Mouse (Mus musculus) frontal cortex, adult (tissue): ENCODE measurements around the gene Cadm2.

Experiments
- ATAC-seq: cut with Nextera tagmentation; 2 replicates; pipeline ENCODE4 v1.9.2; 2017; ENCODE audit warnings: mild to moderate bottlenecking, moderate library complexity, mixed read lengths; ENCODE audit not compliant: low TSS enrichment

Cadm2 gene

DNA sequence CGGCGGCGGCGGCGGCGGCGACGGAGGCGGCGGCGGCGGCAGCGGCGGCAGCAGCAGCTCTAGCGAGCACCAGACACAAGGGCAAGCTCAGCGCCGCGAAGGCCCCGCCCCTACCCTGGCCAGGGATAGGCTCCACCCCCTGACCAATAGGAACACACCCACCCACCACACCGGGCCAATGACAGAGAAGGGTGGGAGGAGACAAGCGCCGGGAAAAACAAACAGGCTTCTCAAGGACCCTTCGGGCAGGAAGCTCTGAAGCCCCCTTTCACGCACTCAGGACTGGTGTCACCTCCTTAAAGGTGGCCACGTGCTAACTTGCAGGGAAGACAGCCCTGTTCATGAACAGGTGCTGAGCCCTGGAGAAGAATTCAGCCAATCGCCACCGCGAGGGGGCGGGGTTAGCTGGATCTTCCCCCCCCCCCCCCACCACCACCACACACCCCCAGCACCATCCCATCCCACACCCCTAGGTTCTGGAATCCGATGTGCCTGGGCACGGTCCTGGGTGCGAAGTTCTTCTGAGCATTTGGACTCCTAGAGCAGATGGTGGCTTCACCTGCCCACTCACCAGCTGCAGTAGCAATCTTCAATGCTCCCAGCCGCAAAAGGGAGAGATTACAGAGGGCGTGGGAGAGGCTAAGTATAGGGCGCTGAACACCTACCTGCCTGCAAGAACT, at the start of gene Cadm2:
Gene Cadm2, minus strand, starts transcription at position 83 of the 680 bp plus-strand sequence.
- ATAC-seq = peak; percentile 77

DNA sequence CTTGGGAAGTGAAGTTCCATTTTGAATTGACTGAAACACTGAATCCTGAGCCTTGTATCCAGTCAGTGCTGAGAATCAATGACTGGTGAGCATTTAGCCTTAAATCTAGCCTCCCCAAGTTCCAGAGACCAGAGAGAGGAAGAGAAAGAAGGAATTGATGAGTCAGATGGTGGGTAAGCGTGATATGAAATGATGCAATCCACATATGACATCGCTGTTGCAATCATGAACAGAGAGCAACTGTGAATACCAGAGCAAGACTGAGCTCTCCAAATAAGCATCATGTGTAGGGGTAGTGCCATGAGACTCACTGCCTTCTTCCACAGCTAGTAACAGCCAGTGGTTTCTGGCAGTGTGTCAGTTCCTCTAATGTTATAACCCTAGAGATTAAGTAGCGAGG, 26.2 kb upstream of the Cadm2 start:
- no peak for ATAC-seq

DNA sequence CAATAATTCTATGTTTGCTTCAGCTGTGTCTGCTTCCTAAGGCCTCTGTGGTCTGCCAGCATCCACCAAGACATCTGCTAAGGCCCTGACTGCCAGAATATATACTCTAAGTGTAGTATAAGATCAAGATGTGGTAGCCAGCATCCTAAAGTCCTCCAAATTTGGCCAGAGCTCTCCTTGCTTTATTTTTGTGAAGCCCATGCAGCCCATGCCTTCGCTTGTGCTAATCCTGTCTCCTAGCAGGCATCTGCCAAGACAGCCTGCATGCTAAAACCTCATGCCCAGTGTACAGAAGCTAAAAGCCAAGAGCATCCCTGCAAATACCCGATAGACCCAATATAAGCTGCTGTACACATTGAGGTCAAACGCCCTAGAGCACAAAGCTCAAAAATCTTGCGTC, 22.9 kb upstream of the Cadm2 start:
- peak; percentile 87 for ATAC-seq

DNA sequence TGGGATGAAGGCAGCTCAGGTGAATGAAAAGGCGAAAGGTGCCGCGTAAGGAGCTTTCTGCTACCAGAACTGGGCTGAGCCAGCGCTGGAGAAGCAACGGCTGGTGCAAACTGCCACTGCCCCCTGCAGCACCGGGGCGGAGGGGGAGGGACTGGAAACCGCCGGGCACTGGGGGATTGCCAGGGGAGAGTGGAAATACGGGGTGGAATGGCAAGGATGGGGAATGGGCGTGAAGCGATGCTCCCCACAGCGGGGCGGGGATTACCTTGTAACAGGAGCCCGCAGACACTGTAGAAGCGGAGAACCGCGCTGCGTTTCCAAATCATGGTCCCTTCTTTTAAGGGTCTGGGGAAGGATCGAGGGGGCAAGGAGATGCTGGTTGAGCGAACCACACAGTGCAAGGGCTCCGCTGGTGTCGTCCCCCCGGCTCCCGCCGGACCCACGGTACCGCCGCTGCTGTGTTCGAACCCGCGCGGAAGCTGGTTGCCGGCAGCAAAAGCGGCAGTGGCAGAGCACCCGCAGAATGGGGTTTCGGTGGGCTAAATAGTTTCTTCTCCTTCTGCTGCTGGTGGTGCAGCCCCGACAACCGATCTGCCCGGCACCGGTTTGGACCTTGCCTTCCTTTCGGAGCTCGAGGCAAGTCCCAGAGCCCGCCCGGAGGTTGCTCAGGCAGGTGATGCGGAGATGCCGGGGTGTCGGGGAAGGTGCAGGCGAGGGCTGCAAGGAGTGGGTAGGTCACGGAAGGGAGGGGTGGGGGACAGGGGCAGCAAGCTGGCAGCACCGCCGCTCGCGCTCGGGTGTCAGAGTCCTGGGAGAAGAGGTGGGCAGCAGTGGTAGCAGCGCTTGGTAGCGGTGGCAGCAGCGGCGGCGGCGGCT, 564 bp downstream of the Cadm2 start:
- peak; percentile 38 for ATAC-seq

DNA sequence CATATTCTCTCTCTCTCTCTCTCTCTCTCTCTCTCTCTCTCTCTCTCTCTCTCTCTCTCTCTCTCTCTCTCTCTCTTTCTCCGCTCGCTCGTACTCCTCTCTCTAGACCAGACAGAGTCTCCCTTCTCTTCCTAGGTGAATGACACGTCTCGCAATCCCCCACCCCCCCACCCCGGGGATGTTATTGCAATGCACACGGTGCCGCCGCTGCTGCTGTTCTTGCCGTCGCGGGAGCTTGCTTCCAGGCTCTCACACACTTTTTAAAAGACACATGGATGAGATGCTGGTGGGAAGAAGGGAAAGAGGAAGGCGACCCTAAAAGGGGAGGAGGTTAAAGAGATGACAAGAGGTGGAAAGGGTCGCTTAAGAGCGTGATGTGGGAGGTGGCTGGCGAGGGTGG, 1.3 kb downstream of the Cadm2 start:
- no peak for ATAC-seq

DNA sequence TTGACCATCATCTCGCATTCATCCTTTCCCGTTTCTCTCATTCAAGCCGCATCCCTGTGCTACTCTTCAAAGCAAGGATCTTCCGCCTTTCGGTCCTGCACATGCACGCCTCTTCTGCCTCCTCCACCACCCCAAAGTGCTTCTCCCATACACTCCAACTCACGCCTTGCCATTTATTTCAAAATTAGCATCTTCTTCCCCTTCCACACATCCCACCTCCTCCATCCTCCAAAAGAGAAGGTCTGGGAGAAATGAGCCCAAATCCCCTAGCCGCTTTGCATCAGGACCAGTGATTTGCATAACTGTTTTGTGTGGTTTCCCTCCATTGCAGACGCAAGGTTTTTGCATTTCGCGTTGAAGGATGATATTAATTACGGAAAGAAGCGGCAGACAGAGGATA, 1.9 kb downstream of the Cadm2 start:
- ATAC-seq = no peak; the same call in 1 of the 2 replicates

DNA sequence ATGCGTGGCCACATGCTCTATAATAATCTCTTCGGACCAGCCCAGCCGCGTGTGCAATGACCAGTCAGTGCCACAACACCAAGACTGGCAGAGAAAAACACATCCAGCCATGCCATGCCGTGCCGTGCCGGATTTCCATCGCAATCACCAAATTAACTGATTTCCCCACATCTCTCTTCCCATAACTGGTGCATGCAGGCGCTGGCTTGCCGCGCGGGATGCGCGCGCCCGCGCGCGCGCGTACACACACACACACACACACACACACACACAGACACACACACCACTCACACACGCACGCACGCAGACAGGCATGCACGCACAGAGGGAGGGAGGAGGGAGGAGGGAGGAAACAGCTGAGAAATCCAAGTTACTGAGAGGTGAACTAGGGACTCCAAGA, 2.9 kb downstream of the Cadm2 start:
- peak; percentile 21 for ATAC-seq

DNA sequence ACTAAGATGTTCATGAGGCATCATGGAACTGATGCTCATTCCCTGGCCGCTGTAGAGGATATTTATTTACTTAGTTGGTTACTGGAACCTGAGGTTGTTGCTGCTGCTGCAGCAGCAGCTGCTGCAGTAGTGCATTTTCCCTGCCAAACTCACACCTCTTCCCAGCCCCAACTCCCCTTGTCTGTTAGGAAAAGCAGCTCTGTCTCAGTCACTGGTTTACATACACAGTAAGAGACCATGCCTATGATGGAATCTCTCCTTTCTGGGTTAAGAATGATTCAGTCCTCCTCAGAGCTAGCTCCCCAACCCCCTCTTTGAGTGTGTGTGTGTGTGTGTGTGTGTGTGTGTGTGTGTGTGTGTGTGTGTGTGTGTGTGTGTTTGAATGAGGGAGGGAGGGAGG, 3.5 kb downstream of the Cadm2 start:
- ATAC-seq = no peak

DNA sequence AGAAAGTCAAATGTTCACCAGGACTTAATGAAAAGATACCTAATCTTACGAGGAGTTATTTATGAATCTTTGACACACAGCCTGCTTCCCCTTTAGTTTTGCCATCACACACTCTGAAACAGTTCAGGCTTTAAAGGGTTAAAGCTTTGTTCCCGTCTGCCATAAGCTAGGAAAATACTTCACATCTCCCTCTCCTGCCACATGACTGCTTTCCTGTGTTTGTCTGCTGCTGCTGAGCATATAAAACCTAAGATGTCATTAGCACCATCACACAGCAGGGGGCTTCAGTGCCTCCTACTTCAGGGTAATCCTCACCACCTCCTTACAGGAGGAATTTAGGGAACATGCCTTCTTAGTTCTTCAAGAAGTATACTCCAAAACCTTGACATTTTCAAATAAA, 6.8 kb downstream of the Cadm2 start:
- no peak for ATAC-seq

DNA sequence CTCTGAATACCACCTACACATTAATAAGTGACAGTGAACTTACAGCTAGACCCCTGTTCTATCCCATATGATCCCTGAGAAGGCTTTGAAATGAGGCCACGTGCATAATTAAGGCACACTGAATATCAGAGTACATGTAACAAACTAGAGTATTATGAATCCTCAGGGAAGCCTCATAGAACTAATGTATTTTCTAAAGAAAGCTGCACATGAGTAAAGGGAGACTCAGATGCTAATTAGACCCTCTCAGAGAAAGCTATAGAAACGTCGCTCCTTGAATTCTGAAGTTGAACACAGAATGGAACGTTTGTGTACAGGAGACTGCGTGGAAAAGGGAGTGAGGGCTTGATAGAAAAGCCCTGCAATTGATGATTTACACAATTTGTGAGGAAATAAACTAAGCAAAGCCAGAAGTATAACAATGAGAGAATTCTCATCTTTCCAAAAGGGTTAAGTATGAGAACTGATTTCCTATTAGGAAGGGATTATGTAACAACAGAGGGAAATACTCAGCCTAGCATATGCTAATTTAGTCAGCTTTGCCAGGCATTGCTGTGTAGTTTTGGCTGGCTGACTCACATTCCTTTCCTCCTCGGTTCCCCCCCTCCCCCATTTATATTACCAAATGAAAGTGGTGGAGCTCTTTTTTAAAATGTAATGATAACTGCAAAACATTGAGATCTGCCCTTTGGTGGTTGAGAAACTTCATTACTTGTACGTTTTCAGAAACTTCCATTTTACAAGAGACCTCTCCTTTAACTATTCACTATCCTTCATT, 9.6 kb downstream of the Cadm2 start:
- ATAC-seq = peak; percentile 63

DNA sequence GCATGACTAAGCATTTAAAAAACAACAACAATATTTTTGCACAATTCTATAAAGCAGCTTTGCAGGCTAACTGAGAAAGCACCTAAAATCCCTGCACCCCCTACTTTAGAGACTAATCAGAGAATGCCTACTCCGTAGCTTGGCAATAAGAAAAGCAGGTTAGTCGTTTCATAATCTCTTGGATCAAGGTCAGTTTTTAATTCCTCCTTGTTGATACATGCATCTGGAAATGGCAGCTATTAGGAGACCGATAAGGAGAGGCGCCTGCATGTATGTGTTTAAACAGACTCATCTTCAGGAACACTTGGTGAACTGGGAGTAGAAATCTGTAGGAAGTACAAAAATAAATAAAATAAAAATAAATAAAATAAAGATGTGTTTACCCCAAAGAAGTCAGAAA, 11.6 kb downstream of the Cadm2 start:
- ATAC-seq = no peak

DNA sequence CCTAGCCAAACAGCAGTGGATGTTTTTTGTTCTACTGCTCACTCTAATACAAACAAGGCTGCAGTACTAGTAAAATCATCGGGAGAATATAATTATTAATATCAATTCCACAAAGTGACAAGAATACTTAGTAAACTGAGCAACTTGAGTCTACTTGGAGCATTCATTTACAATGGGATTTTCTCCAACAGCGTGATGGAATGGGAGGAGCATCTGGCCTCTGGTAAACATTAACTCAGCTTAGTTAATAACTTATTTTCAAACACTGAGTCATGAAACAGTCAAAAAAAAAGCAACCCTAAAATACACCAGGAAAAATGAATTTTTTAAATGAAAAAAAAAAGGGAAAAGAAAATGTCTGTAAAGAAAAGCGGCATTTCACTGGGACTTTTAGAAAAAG, 12.2 kb downstream of the Cadm2 start:
- ATAC-seq = no peak

DNA sequence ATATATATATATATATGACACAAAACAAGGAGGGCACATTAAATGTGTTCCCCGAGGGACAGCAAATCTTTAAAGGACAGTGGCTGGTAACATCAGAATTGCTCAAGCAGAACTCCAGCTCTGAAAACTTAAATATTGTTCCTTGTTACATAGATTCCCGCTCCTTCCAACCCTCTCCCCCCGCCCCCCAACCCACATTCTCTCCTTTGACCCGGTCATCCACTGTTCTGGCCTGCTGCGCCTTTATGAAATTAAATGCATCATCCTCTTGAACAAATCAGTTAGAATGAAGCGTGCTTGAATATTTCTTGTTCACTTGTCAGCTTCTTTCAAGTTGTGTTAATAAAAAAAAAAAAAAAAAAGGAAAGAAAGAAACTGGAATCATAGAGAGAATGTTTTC, 15.0 kb downstream of the Cadm2 start:
- no peak for ATAC-seq

DNA sequence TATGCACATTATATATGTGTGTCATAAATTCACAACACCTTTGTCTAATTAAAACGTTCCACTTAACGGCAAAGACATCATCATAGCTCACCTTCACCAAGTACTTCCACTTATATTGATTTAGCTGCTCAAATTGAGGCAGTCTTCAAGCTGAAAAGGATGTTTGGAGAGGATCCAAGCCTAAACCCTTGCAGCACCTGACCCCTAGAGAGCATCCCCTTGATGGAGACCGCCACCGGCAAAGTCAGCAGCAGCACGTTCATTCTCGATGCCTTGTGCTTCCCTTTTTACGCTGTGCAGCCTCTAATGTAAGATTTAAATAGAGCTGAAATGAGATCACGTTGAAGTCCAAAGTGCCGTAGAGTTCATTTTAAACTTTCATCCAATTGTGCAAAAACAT, 20.7 kb downstream of the Cadm2 start:
- peak; percentile 47; the same call in 1 of the 2 replicates for ATAC-seq

DNA sequence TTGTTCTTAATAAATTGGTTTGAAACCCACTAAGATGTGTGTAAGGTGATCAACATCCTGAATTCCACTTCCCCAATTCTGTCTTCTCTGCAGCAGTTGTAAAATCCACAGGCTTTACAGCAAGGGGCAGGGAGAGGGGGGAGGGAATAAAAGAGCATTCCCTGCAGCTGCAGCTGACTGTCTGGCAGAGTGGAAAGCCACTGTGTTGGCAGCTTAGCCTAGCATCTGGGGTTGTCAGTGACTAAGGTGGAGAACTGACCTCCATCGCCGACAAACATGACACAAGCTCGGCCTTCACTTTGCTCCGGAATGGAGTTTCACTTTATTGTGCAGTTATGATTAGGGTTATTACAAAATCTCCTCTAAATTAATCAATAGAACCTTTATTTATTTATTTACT, 21.9 kb downstream of the Cadm2 start:
- peak; percentile 80 for ATAC-seq

DNA sequence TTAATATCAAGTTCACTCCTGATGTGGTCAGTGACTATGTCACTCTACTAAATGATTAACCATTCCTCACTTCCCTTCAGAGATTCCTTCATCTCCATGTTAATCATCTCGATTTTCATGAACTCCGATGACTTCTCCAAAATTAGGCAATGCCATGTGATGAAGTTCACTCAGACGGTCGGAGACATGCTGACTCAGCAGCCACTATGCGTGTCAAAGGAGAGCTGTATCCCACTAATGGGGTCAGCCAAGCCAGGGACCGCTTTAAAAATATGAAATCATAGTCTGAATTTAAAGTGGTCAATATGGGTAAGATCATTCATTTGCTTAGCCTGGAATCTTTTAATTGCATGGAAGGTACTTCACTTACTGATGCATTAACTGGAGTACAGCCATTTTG, 29.7 kb downstream of the Cadm2 start:
- ATAC-seq = no peak

DNA sequence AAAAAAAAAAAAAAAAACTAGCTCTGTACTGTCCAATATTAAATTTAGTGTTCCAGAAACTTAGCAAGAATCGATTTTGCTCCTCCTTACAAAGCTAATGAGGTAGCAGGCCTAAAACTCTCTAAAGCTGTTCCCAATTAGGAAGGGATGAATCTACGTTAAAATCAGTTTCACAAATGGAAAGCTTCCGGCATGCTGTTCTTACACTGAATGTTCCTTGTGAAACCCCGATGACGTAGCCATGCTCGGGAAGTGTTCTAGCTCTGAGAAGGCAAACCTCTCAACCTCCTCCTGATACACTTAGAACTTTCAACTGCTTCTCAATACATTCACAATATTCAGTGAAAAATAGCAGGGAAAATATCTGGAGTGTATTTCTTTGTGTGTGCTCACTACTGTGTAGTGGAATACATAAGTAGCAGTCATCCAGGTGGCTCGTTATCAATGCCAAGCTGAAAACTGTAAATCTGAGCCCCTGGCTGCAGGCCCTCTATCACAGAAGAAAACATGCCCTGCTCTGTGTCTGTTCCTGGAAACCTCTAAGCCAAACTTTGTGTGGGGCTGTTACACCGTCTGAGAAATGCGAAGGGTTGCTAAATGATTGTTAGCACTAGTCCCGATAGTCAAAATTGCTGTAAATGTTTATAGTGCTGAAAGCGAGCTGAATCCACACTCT, 41.7 kb downstream of the Cadm2 start:
- peak; percentile 65 for ATAC-seq

DNA sequence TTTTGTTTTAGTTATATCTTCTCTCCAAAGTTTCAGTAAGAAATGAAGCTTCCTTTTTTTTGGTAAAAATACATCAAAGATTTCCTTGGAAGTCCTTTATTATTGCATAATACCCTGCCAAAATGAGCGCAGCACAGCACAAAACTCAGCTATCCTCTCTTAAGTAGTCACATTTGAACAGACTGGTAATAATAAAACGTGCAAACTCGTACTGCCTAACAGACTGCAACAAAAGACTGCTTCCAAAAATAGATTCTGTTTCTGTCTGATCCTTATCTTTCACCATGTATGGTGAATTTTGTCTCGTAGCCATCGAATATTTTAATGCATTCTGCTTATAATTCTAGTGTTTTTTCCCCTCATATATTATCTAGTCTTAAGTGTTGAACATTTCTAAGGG, 45.2 kb downstream of the Cadm2 start:
- peak; percentile 38; the same call in 1 of the 2 replicates for ATAC-seq

DNA sequence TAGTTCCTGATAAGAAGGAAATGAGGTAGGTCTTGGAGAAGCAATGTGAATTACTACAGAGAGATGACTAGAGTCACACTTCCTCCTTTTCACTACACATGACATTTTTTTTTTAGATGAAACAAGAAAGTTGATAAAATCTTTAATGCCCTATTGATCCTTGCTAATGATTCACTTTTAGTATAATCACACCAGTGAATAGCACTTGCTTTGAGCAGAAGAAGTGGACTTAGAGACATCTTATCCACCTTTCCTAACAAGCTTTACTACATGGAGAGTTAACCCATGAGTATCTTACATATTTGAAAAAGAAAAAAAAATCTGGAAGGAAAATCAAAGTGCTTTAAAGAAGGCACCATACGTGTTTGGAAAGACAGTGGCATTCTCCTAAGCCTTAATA, 93.7 kb downstream of the Cadm2 start:
- ATAC-seq = no peak

DNA sequence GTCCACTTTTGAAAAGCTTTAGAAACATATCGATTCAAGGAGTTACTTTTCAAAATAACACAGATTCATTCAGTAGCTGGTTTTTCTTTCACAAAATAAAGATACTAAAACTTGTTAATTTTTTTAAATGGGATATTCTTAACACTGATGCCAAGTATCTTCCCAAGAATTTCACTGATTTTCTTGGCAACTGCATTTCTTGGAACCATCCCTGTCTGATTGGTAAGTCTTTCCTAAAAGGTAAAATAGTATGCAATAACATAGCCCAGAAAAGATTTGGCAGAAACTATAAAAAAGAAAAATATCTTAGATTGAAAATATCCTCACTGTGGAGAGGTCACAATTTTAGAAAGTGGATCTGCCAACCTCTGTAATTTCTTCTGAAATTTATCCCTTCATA, 95.8 kb downstream of the Cadm2 start:
- peak; percentile 29; the same call in 1 of the 2 replicates for ATAC-seq

DNA sequence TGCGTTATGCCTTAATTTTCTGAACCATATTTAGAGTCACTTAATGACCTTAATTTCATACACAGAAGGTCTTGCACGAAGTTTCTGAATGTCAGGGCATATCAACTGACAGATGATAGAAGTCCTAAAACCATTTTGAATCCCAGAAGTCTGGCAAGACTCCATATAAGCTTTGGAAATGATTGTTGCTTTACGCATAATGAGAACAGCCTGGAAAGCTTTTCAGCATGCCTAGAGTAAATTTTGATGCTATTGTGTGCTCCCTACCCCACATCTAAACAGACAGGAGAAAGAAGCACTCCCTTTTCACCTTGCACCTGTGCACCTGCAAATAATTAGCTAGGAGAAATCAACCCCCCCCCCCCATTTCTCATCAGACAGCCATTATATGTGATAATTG, 102.4 kb downstream of the Cadm2 start:
- ATAC-seq = no peak

DNA sequence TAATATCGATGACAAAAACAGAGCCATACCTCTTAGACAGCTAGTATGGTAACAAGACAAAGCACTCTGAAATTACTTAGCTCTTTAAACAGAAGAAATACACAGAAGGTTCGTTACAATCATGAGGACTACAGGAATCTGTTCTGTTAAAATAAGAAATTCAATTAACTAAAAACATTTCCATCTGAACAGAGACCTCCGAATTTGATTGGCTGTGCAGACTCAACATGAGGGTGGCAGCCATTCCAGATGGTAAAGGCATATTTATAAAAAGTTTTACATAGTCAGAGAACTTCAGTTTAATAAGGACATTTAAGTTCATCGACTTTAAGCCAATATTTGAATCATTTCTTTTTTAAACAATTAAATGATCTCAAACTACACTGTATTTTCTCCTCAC, 105.2 kb downstream of the Cadm2 start:
- peak; percentile 17 for ATAC-seq
